Mouse (Mus musculus): Measurements from ENCODE around the gene Spg7. TPM values are rescaled to one million over a fixed set of nuclear protein-coding genes. Genes with fewer than 3 reads are reported as not detected.
"Not testable (repeated sequence)": the region's sequence is repeated elsewhere in the genome, so short reads cannot be mapped to it uniquely, and the experiment has no call there.

Spg7 gene
- polyA plus RNA-seq, 1 experiment from 2014 or later, result 37.5 TPM

DNA sequence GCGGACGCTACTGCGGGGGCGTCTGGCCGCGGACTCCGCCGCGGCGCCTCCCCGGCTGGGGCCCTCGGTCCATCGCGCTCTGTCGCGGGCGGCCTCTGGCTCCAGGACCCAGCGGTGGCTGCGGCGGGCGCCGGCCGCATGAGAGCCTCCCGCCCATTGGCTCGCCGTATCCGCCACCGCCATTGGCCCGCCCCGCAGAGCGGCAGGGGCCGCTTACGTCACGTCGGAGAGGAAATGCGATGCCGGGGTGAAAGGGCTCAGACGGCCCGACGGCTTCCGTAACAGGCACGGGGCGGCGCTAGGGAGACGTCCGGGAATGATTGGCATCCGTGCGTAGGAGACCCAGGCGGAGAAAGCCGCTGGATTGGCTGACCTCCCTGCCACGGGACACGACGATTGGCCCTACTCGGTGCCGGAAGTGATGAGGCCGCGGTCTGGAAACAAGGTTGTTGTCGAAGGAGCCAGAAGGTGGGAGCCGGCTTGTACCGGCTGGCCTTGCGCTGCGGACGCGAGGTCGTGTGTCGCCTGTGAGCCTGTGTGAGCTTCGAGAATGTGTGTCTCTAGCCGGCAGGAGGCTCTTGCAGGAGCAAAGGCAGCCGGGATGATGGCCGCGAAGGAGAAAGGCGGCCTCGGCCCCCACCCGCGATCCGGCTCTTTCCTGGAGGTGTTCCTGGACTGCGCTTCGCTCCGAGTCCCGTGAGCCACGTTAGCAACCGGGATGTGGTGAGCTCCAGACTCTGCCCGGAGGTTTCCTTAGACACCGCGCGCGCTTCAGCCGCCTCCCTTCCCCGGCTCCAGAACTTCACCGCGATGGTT, 20.4 kb upstream of the Spg7 start, which contains the start of gene Ankrd11:
TSS of gene Ankrd11 (minus strand) at position 120 of the 816 bp plus-strand sequence.
- WGBS, result under 1% methylated on average over 85 of the region's 91 CpGs
- Histone ChIP-seq H3K9me3 (replicated peaks; ENCODE audit: control insufficient read depth, low read length) (no peaks in the 10 kb centered on the region), H3K4me1 (ENCODE audit: control insufficient read depth, insufficient read depth, low read length) (peaks cover 3% of the 10 kb centered on the region; the same call in 1 of the 2 replicates), H3K4me3 (ENCODE audit: low read depth, low read length) (peak within 1 kb of the TSS; percentile 100), H3K4me2 (ENCODE audit: low read depth, low read length) (peak within 1 kb of the TSS; percentile 49), H3K27me3 (ENCODE audit: control insufficient read depth, insufficient read depth, low read length) (no peaks in the 10 kb centered on the region), H3K36me3 (replicated peaks; ENCODE audit: control insufficient read depth, insufficient read depth, low read depth, low read length) (no peaks in the 10 kb centered on the region), H3K27ac (replicated peaks; ENCODE audit: low read depth, low read length) (peak within 1 kb of the TSS; percentile 95), H3K9ac (replicated peaks; ENCODE audit: low read length) (peak within 1 kb of the TSS; percentile 99)
- DNase-seq (ENCODE audit: low spot score) (peak; percentile 100), ATAC-seq (replicated peaks; ENCODE audit: insufficient number of reproducible peaks, low FRiP score, low TSS enrichment, low read depth) (peak; percentile 97)

DNA sequence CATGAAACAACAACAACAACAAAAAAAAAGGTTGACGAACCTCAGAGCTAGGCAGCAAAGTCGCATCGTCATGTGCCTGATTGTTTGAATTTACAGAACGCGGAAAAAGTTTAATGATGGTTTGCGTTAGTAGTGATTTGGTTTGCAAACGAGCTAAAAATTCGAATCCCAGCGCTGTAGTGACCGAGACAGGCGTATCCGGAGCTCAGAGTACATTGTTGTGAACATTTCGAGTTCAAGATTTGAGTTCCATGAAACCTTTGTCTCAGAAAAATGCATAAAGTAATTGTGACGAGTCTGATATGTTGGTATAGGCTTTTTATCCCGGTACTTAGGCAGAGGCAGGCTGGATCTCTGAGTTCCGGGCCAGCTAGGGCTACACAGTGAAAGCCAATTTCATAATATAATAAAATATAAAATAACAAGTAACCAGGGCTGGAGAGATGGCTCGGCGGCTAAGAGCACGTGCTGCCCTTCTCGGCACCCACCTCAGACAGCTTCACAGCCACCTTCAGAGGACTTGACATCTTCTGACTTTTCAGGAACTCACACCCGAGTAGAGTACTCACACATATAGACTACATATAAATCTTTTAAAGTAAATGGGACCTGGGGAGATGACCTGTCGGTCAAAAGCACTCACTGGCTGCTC, 19.6 kb upstream of the Spg7 start:
- H3K9me3 ChIP-seq (replicated peaks; ENCODE audit: control insufficient read depth, low read length), result no peaks in the 10 kb centered on the region
- no peaks in the 10 kb centered on the region for H3K27me3 ChIP-seq (ENCODE audit: control insufficient read depth, insufficient read depth, low read length)
- no peaks in the 10 kb centered on the region for H3K36me3 ChIP-seq (replicated peaks; ENCODE audit: control insufficient read depth, insufficient read depth, low read depth, low read length)
- peaks cover 3% of the 10 kb centered on the region; the same call in 1 of the 2 replicates for H3K4me1 ChIP-seq (ENCODE audit: control insufficient read depth, insufficient read depth, low read length)
- peak overlapping the region; percentile 84 for H3K9ac ChIP-seq (replicated peaks; ENCODE audit: low read length)
- peak overlapping the region; percentile 49 for H3K4me2 ChIP-seq (ENCODE audit: low read depth, low read length)
- peak overlapping the region; percentile 89 for H3K27ac ChIP-seq (replicated peaks; ENCODE audit: low read depth, low read length)
- no peak for ATAC-seq (replicated peaks; ENCODE audit: insufficient number of reproducible peaks, low FRiP score, low TSS enrichment, low read depth)
- DNase-seq (ENCODE audit: low spot score), result no peak
- 26% methylated on average over 22 of the region's 22 CpGs for whole genome bisulfite sequencing
- peak overlapping the region; percentile 100 for H3K4me3 ChIP-seq (ENCODE audit: low read depth, low read length)

DNA sequence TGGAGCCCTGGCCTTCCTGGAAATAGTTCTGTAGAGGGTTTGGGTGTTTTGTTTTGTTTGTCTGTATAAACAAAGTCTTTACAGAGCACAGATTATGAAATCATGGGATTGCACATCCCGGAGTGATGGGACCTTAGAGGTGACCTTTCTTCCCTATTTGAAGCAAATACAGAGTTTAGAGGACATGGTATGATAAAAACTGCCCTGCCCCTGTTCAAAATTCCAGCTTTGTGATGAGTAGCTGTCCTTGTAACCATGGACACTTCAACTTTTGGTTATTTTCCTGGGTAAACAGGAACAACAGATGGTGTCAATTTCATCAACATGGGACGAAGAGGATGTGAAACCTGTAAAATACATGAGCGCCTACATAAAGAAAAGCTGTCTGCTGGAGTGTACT, 18.8 kb upstream of the Spg7 start:
- no peaks in the 10 kb centered on the region for H3K36me3 ChIP-seq (replicated peaks; ENCODE audit: control insufficient read depth, insufficient read depth, low read depth, low read length)
- peaks cover 3% of the 10 kb centered on the region; the same call in 1 of the 2 replicates for H3K4me1 ChIP-seq (ENCODE audit: control insufficient read depth, insufficient read depth, low read length)
- WGBS, result 85% methylated on average over 3 of the region's 3 CpGs
- DNase-seq (ENCODE audit: low spot score), result no peak
- H3K9me3 ChIP-seq (replicated peaks; ENCODE audit: control insufficient read depth, low read length), result no peaks in the 10 kb centered on the region
- no peak overlapping the region for H3K9ac ChIP-seq (replicated peaks; ENCODE audit: low read length)
- ATAC-seq (replicated peaks; ENCODE audit: insufficient number of reproducible peaks, low FRiP score, low TSS enrichment, low read depth), result no peak
- H3K27ac ChIP-seq (replicated peaks; ENCODE audit: low read depth, low read length), result no peak overlapping the region
- no peaks in the 10 kb centered on the region for H3K27me3 ChIP-seq (ENCODE audit: control insufficient read depth, insufficient read depth, low read length)
- H3K4me2 ChIP-seq (ENCODE audit: low read depth, low read length), result no peak overlapping the region
- H3K4me3 ChIP-seq (ENCODE audit: low read depth, low read length), result no peak overlapping the region

DNA sequence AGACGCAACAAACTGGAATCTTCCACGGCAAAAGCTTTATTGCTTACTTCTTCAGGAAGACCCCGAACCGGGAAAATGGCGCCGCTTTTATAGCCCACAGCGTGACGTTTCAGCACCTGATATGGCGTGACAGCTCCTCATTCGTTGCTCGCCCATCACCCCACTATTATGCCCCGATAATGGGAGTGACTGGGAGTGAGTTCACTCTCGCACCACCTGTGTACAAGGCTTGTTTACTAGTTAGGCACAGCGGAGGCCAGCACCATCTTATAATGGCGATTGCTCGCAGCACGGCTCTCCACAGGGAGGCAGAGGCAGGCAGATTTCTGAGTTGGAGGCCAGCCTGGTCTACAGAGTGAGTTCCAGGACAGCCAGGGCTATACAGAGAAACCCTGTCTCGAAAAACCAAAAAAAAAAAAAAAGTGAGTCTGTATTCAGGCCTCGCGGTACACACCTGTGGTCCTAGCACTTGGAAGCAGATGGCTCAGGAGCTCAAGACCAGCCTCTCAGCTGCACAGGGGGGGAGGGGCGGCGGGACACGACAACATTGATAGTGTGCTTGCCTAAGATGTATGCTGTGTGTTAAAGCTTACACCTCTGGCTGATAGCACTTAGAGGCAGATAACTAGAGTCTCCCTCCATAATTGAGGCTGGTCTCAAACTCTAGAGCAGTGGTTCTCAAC, 17.9 kb upstream of the Spg7 start:
- not testable (repeated sequence) for H3K9ac ChIP-seq (replicated peaks; ENCODE audit: low read length); H3K4me2 ChIP-seq (ENCODE audit: low read depth, low read length); H3K4me3 ChIP-seq (ENCODE audit: low read depth, low read length); H3K4me1 ChIP-seq (ENCODE audit: control insufficient read depth, insufficient read depth, low read length); DNase-seq (ENCODE audit: low spot score); H3K36me3 ChIP-seq (replicated peaks; ENCODE audit: control insufficient read depth, insufficient read depth, low read depth, low read length); H3K27ac ChIP-seq (replicated peaks; ENCODE audit: low read depth, low read length); H3K27me3 ChIP-seq (ENCODE audit: control insufficient read depth, insufficient read depth, low read length); ATAC-seq (replicated peaks; ENCODE audit: insufficient number of reproducible peaks, low FRiP score, low TSS enrichment, low read depth); H3K9me3 ChIP-seq (replicated peaks; ENCODE audit: control insufficient read depth, low read length)
- WGBS, result 93% methylated on average over 23 of the region's 23 CpGs

DNA sequence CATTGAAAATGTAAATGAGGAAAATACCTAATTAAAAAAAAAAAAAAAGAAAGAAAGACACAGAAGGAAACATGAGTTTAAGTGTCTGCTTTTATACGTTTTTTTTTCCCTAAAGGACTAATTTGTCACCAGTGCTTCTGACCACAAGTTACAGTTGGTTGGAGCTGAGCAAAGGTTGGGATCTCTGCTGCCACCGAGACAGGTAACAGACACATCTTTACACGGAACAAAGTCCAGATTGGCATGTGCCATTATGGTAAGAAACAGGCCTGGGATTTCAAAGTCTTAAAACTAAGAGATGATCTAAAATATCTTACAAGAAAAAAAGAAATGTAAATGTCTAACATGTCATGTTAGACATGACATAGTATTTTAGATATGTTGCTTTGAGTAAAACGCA, 16.0 kb upstream of the Spg7 start:
- no peak overlapping the region for H3K4me2 ChIP-seq (ENCODE audit: low read depth, low read length)
- no peak overlapping the region for H3K4me3 ChIP-seq (ENCODE audit: low read depth, low read length)
- no peaks in the 10 kb centered on the region for H3K4me1 ChIP-seq (ENCODE audit: control insufficient read depth, insufficient read depth, low read length)
- no peak for ATAC-seq (replicated peaks; ENCODE audit: insufficient number of reproducible peaks, low FRiP score, low TSS enrichment, low read depth)
- WGBS, result 80% methylated on average over 4 of the region's 4 CpGs
- H3K27ac ChIP-seq (replicated peaks; ENCODE audit: low read depth, low read length), result no peak overlapping the region
- no peak for DNase-seq (ENCODE audit: low spot score)
- H3K36me3 ChIP-seq (replicated peaks; ENCODE audit: control insufficient read depth, insufficient read depth, low read depth, low read length), result no peaks in the 10 kb centered on the region
- no peak overlapping the region for H3K9ac ChIP-seq (replicated peaks; ENCODE audit: low read length)
- no peaks in the 10 kb centered on the region for H3K9me3 ChIP-seq (replicated peaks; ENCODE audit: control insufficient read depth, low read length)
- H3K27me3 ChIP-seq (ENCODE audit: control insufficient read depth, insufficient read depth, low read length), result no peaks in the 10 kb centered on the region

DNA sequence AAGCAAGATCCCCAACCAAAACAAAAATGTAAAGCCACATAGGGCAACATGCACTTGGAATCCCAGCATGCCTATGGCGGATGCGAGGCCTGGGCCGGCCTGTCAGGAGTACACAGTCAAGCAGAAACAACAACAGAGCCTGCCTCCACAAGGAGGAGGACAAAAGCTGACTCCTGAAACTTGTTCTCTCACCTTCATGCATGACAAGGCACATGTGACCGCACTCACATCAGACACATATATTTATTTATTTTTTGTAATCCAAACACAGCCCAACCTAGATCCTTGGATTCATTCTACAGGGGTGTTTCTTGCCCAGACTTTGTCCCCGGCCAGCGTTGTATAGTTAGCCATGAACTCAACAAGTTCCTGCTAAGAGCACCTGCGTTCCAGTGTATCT, 14.9 kb upstream of the Spg7 start:
- Histone ChIP-seq H3K27me3 (ENCODE audit: control insufficient read depth, insufficient read depth, low read length) (no peaks in the 10 kb centered on the region), H3K9me3 (replicated peaks; ENCODE audit: control insufficient read depth, low read length) (no peaks in the 10 kb centered on the region), H3K27ac (replicated peaks; ENCODE audit: low read depth, low read length) (no peak overlapping the region), H3K4me3 (ENCODE audit: low read depth, low read length) (no peak overlapping the region), H3K4me2 (ENCODE audit: low read depth, low read length) (no peak overlapping the region), H3K36me3 (replicated peaks; ENCODE audit: control insufficient read depth, insufficient read depth, low read depth, low read length) (no peaks in the 10 kb centered on the region), H3K9ac (replicated peaks; ENCODE audit: low read length) (no peak overlapping the region), H3K4me1 (ENCODE audit: control insufficient read depth, insufficient read depth, low read length) (no peaks in the 10 kb centered on the region)
- no peak for DNase-seq (ENCODE audit: low spot score)
- WGBS, result 83% methylated on average over 7 of the region's 7 CpGs
- ATAC-seq (replicated peaks; ENCODE audit: insufficient number of reproducible peaks, low FRiP score, low TSS enrichment, low read depth), result no peak

DNA sequence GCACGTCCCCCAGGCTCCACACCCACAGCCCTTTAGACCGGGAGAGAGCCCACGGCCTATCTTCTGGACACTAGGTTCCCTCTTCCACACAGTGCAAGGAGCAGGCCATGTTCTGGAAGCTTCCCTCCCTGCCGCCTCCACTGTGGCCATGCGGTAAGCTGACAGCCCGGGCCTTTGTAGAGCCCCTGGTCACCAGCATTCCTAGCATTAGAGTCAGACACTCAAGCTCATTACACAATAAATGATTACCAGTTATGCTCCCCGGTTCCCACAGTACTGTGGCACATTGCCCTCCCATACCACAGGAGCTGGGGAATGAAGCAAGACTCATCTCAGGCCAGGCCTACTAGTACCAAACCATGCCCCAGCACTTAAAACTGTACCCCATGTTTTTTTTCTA, 14.3 kb upstream of the Spg7 start:
- no peaks in the 10 kb centered on the region for H3K9me3 ChIP-seq (replicated peaks; ENCODE audit: control insufficient read depth, low read length)
- ATAC-seq (replicated peaks; ENCODE audit: insufficient number of reproducible peaks, low FRiP score, low TSS enrichment, low read depth) (no peak), DNase-seq (ENCODE audit: low spot score) (no peak)
- H3K27me3 ChIP-seq (ENCODE audit: control insufficient read depth, insufficient read depth, low read length), result no peaks in the 10 kb centered on the region
- no peaks in the 10 kb centered on the region for H3K4me1 ChIP-seq (ENCODE audit: control insufficient read depth, insufficient read depth, low read length)
- WGBS, result 85% methylated on average over 7 of the region's 7 CpGs
- H3K27ac ChIP-seq (replicated peaks; ENCODE audit: low read depth, low read length), result no peak overlapping the region
- H3K4me2 ChIP-seq (ENCODE audit: low read depth, low read length), result no peak overlapping the region
- no peak overlapping the region for H3K9ac ChIP-seq (replicated peaks; ENCODE audit: low read length)
- no peak overlapping the region for H3K4me3 ChIP-seq (ENCODE audit: low read depth, low read length)
- H3K36me3 ChIP-seq (replicated peaks; ENCODE audit: control insufficient read depth, insufficient read depth, low read depth, low read length), result no peaks in the 10 kb centered on the region

DNA sequence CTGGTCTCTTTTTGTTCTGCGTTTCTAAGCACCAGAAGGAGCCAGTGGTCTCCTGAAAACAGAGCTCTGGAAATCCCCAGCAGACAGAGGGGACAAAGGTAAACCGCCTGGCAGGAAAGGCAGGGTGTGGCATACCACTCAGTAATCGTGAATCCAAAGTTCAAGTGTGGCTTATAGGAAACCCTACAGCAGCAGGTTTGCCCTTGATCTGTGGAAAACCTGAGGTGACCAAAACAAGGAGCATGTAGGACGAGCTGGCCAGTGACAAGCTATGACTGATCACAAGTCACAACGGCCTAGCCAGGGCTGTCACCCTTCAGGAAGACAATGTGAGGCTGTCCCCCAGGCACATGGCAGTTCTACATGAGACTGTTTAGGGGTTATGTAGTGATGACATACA, 11.3 kb upstream of the Spg7 start:
- Histone ChIP-seq H3K9ac (replicated peaks; ENCODE audit: low read length) (no peak overlapping the region), H3K4me1 (ENCODE audit: control insufficient read depth, insufficient read depth, low read length) (no peaks in the 10 kb centered on the region), H3K27me3 (ENCODE audit: control insufficient read depth, insufficient read depth, low read length) (no peaks in the 10 kb centered on the region), H3K27ac (replicated peaks; ENCODE audit: low read depth, low read length) (no peak overlapping the region), H3K36me3 (replicated peaks; ENCODE audit: control insufficient read depth, insufficient read depth, low read depth, low read length) (no peaks in the 10 kb centered on the region), H3K4me3 (ENCODE audit: low read depth, low read length) (no peak overlapping the region), H3K4me2 (ENCODE audit: low read depth, low read length) (no peak overlapping the region), H3K9me3 (replicated peaks; ENCODE audit: control insufficient read depth, low read length) (no peaks in the 10 kb centered on the region)
- ATAC-seq (replicated peaks; ENCODE audit: insufficient number of reproducible peaks, low FRiP score, low TSS enrichment, low read depth), result no peak
- 77% methylated on average over 5 of the region's 5 CpGs for WGBS
- DNase-seq (ENCODE audit: low spot score), result no peak

All from embryonic facial prominence, embryonic 11.5 days (tissue).